Mouse (Mus musculus) yolk sac, embryonic 10.5 days (tissue): ENCODE data around the gene Fgfr2.
A peak's percentile ranks its signal among the peaks of the same experiment; 100 is the strongest.

Experiments
- DNase-seq: peaks from one replicate; pipeline ENCODE4 v3.0.0-alpha.2; 2017; ENCODE audit warnings: low spot score

Fgfr2 gene

GRCm38 (mm10) chr7:132817056-132817455, 306.1 kb downstream of the Fgfr2 start:
- DNase-seq, result no peak

- no peak for DNase-seq
These were observed 306.6 kb downstream of the Fgfr2 start for GRCm38 (mm10) chr7:132816528-132816927.

- DNase-seq, result no peak
These were observed 308.1 kb downstream of the Fgfr2 start for GRCm38 (mm10) chr7:132815081-132815480.

GRCm38 (mm10) chr7:132814089-132814450, 309.1 kb downstream of the Fgfr2 start:
- DNase-seq, result no peak

- DNase-seq, result peak; percentile 59
These were observed 309.6 kb downstream of the Fgfr2 start, which contains the start of gene Fam53b for GRCm38 (mm10) chr7:132813416-132814088. Gene Fam53b, minus strand, starts transcription at chr7:132813886.

- peak; percentile 38 for DNase-seq
These were observed 310.3 kb downstream of the Fgfr2 start for GRCm38 (mm10) chr7:132812619-132813415.

- DNase-seq, result no peak
These were observed 311.2 kb downstream of the Fgfr2 start for GRCm38 (mm10) chr7:132811716-132812618.

GRCm38 (mm10) chr7:132810879-132811278, 312.3 kb downstream of the Fgfr2 start:
- DNase-seq, result peak; percentile 65

GRCm38 (mm10) chr7:132810368-132810767, 312.8 kb downstream of the Fgfr2 start:
- no peak for DNase-seq

GRCm38 (mm10) chr7:132809721-132810120, 313.4 kb downstream of the Fgfr2 start:
- DNase-seq, result no peak

- peak; percentile 53 for DNase-seq
These were observed 314.1 kb downstream of the Fgfr2 start for GRCm38 (mm10) chr7:132808841-132809682.

GRCm38 (mm10) chr7:132808051-132808796, 314.9 kb downstream of the Fgfr2 start:
- DNase-seq, result no peak

GRCm38 (mm10) chr7:132806926-132807857, 316.0 kb downstream of the Fgfr2 start:
- no peak for DNase-seq

GRCm38 (mm10) chr7:132806286-132806685, 316.9 kb downstream of the Fgfr2 start:
- DNase-seq, result no peak

- no peak for DNase-seq
These were observed 318.2 kb downstream of the Fgfr2 start for GRCm38 (mm10) chr7:132804951-132805350.

- DNase-seq, result no peak
These were observed 318.7 kb downstream of the Fgfr2 start for GRCm38 (mm10) chr7:132804461-132804860.

GRCm38 (mm10) chr7:132803962-132804361, 319.2 kb downstream of the Fgfr2 start:
- no peak for DNase-seq

- DNase-seq, result no peak
These were observed 319.8 kb downstream of the Fgfr2 start for GRCm38 (mm10) chr7:132803336-132803735.

GRCm38 (mm10) chr7:132802691-132803090, 320.5 kb downstream of the Fgfr2 start:
- DNase-seq, result no peak

- no peak for DNase-seq
These were observed 321.1 kb downstream of the Fgfr2 start for GRCm38 (mm10) chr7:132802066-132802465.
